Mouse (Mus musculus) ES-E14 (cell line): ENCODE results near the gene Sptbn1. TPM values are rescaled to one million over a fixed set of nuclear protein-coding genes. Genes with fewer than 3 reads are reported as not detected.

Experiments used
- DNase-seq: peaks from one replicate; pipeline ENCODE4 v3.0.0-alpha.2; 2013; ENCODE audit warnings: low read depth, low spot score
- H3K27ac ChIP-seq: 2 replicates; pipeline ENCODE4 v1.5.1; 2012; ENCODE audit warnings: low read depth, mild to moderate bottlenecking, low read length, moderate library complexity, mixed read lengths; ENCODE audit not compliant: poor library complexity, insufficient read depth, severe bottlenecking
- H3K36me3 ChIP-seq: 2 replicates; pipeline ENCODE4 v1.6.1; 2012; ENCODE audit warnings: mild to moderate bottlenecking, low read length, moderate library complexity, mixed read lengths; ENCODE audit not compliant: control insufficient read depth, poor library complexity, insufficient read depth, severe bottlenecking
- H3K4me1 ChIP-seq, 2 experiments: fragments of 150-350 bp in 1 of 2; sonication (generic) in 1 of 2; 2 replicates each; pipeline ENCODE4 v1.6.1; 2012; ENCODE audit warnings: low read length in 2 of 2, mild to moderate bottlenecking in 1 of 2, mixed read lengths in 1 of 2; ENCODE audit not compliant: control insufficient read depth in 2 of 2, insufficient read depth in 2 of 2, poor library complexity in 1 of 2
- H3K4me3 ChIP-seq, 2 experiments: fragments of 150-350 bp in 1 of 2; sonication (generic) in 1 of 2; 2 replicates each; pipeline ENCODE4 v1.5.1; 2012; ENCODE audit warnings: low read length in 2 of 2, low read depth in 1 of 2, mild to moderate bottlenecking in 1 of 2, mixed read lengths in 1 of 2; ENCODE audit not compliant: insufficient read depth in 1 of 2, poor library complexity in 1 of 2, severe bottlenecking in 1 of 2
- H3K9ac ChIP-seq: 2 replicates; pipeline ENCODE4 v1.6.1; 2012; ENCODE audit warnings: low read depth, mild to moderate bottlenecking, low read length, mixed read lengths; ENCODE audit not compliant: poor library complexity, insufficient read depth, severe bottlenecking
- H3K9me3 ChIP-seq: fragments of 150-350 bp; sonication (generic); 2 replicates; pipeline ENCODE4 v1.6.1; 2012; ENCODE audit warnings: low read depth, mild to moderate bottlenecking, low read length; ENCODE audit not compliant: control insufficient read depth, insufficient read depth
- CHD2 ChIP-seq: IDR thresholded peaks from 2 replicates; pipeline ENCODE4 v1.6.1; 2014; ENCODE audit warnings: mild to moderate bottlenecking, low read depth, low read length, inconsistent platforms
- HCFC1 ChIP-seq: IDR thresholded peaks from 2 replicates; pipeline ENCODE4 v1.6.1; 2012; ENCODE audit warnings: low read length, inconsistent platforms, borderline replicate concordance; ENCODE audit not compliant: insufficient read depth
- MAFK ChIP-seq: IDR thresholded peaks from 2 replicates; pipeline ENCODE4 v1.6.1; 2014; ENCODE audit warnings: mild to moderate bottlenecking, low read depth, low read length, inconsistent platforms; ENCODE audit not compliant: insufficient read depth
- ZC3H11A ChIP-seq: IDR thresholded peaks from 2 replicates; pipeline ENCODE4 v1.6.1; 2012; ENCODE audit warnings: low read depth, mild to moderate bottlenecking, inconsistent platforms, low read length, borderline replicate concordance
- ZNF384 ChIP-seq: IDR thresholded peaks from 2 replicates; pipeline ENCODE4 v1.6.1; 2012; ENCODE audit warnings: low read depth, low read length, inconsistent platforms
- in situ Hi-C, 2 experiments: fragments of 600-800 bp; cut with MboI; formaldehyde crosslinking; loops; one replicate each; pipeline ENCODE4 v1.15.1; 2025; ENCODE audit warnings: low sequenced_read_pairs in 2 of 2, inconsistent platforms in 1 of 2; ENCODE audit not compliant: unreplicated experiment in 2 of 2
- total RNA-seq: library from RNA; depleted of rRNA; stranded (reverse); fragments of 300-350 nt; gene quantifications from 2 replicates; pipeline ENCODE4 v1.2.3, GENCODE M21; 2012; rRNA removed

Gene Sptbn1
- total RNA-seq, 1 experiment = 243 TPM

DNA sequence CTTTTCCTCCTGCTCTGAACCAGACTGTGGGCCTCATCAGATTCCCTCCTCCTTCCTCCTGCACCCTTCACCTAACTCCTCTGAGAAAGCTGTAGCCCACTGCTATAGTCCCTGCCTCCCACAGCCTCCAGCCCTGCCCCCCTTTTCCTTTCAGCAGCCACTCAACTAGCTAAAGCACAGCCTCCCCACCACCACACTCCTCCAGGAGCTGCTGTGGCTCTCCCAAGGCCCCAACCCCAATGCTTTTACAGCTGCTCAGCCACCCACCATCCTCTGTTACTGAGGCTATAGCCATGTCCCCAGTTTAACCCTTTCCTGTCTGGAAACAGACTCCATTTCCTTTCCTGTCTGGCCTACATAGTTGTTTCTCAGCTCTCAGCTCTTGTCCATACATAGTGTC is 182.9 kb downstream of the Sptbn1 start:
- H3K4me3 ChIP-seq = no peak overlapping the region
- no peaks in the 10 kb centered on the region for H3K36me3 ChIP-seq
- DNase-seq = no peak
- H3K4me1 ChIP-seq = no peaks in the 10 kb centered on the region
- TF ChIP-seq HCFC1 (no peak), ZNF384 (no peak), ZC3H11A (no peak), MAFK (no peak), CHD2 (no peak)
- H3K9ac ChIP-seq = no peak overlapping the region
- H3K27ac ChIP-seq = no peak overlapping the region
- in situ Hi-C loops = no loop called here
- H3K9me3 ChIP-seq = no peaks in the 10 kb centered on the region

DNA sequence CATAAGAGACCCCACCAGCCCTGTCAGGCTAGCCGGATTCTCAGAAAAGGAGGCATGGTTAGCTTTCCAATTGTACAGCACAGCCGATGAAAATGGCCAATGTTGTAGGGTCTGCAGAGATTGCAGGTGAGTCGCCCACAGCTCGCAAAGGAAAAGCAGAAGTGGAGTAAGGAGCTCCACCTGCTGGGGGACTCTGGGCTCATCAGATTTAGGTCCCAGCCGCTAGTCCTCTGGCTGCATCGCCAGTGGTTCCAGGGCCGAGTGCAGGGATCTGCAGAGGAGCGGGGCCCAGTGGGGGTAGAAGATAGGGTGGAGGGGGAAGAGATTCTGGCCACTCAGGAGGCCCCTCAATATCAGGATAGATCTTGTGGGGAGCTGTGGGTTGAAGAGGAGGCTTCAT is 210.7 kb downstream of the Sptbn1 start:
- no peak overlapping the region for H3K9ac ChIP-seq
- no peaks in the 10 kb centered on the region for H3K36me3 ChIP-seq
- no peak overlapping the region for H3K4me3 ChIP-seq
- peak; percentile 33 for DNase-seq
- H3K9me3 ChIP-seq = no peaks in the 10 kb centered on the region
- no peak overlapping the region for H3K27ac ChIP-seq
- in situ Hi-C loops = no loop called here
- TF ChIP-seq ZNF384 = no peak
- peak; percentile 71; the same call in 1 of the 2 replicates for TF ChIP-seq ZC3H11A
- TF ChIP-seq MAFK = no peak
- no peak for TF ChIP-seq HCFC1
- no peak for TF ChIP-seq CHD2
- no peaks in the 10 kb centered on the region for H3K4me1 ChIP-seq

Other genes with a start within 250 kb of the Sptbn1 start
- 0.80 and 0.90 TPM in 2 replicates for gene Eml6, start 242.1 kb downstream of the Sptbn1 start, total RNA-seq
- gene 4930505A04Rik, start 203.7 kb upstream of the Sptbn1 start, total RNA-seq = 0.37 and 0.85 TPM in 2 replicates